Mouse (Mus musculus): ENCODE measurements around the gene Timp4.
"Not testable (repeated sequence)": the region's sequence is repeated elsewhere in the genome, so short reads cannot be mapped to it uniquely, and the experiment has no call there.

Gene Timp4

GRCm38 (mm10) chr6:115255171-115255570 is 3.2 kb upstream of the Timp4 start:
- in situ Hi-C loops (cut with MboI, MseI), result no loop called here

GRCm38 (mm10) chr6:115251531-115251985 is 447 bp downstream of the Timp4 start:
- in situ Hi-C loops (cut with MboI, MseI), result no loop called here

GRCm38 (mm10) chr6:115245500-115246058 is 6.4 kb downstream of the Timp4 start:
- in situ Hi-C loops (cut with MboI, MseI), result no loop called here

GRCm38 (mm10) chr6:115244222-115244621 is 7.8 kb downstream of the Timp4 start:
- in situ Hi-C loops (cut with MboI, MseI), result no loop called here

- in situ Hi-C loops (cut with MboI, MseI), result no loop called here
These were observed 10.1 kb downstream of the Timp4 start for GRCm38 (mm10) chr6:115241939-115242338.

GRCm38 (mm10) chr6:115241131-115241699 is 10.8 kb downstream of the Timp4 start:
- in situ Hi-C loops (cut with MboI, MseI), result no loop called here

GRCm38 (mm10) chr6:115240431-115240830 is 11.6 kb downstream of the Timp4 start:
- in situ Hi-C loops (cut with MboI, MseI), result not testable (repeated sequence)

GRCm38 (mm10) chr6:115239335-115239734 is 12.7 kb downstream of the Timp4 start:
- in situ Hi-C loops (cut with MboI, MseI), result loop anchor here (5.0 kb wide), 1 partner anchor 298 kb away; no protein-coding TSS in a partner anchor

GRCm38 (mm10) chr6:115238031-115239027 is 13.7 kb downstream of the Timp4 start:
- in situ Hi-C loops (cut with MboI, MseI), result loop anchor here (5.0 kb wide), 1 partner anchor 299 kb away; no protein-coding TSS in a partner anchor

- in situ Hi-C loops (cut with MboI, MseI), result no loop called here
These were observed 19.4 kb downstream of the Timp4 start for GRCm38 (mm10) chr6:115232562-115232961.

GRCm38 (mm10) chr6:115231836-115232235 is 20.2 kb downstream of the Timp4 start:
- in situ Hi-C loops (cut with MboI, MseI), result no loop called here

GRCm38 (mm10) chr6:115230557-115230956 is 21.4 kb downstream of the Timp4 start:
- in situ Hi-C loops (cut with MboI, MseI), result no loop called here

- in situ Hi-C loops (cut with MboI, MseI), result loop anchor here (5.0 kb wide), 1 partner anchor 40 kb away; no protein-coding TSS in a partner anchor
These were observed 24.5 kb downstream of the Timp4 start for GRCm38 (mm10) chr6:115227529-115227928.

- in situ Hi-C loops (cut with MboI, MseI), result loop anchor here (5.0 kb wide), 1 partner anchor 40 kb away; no protein-coding TSS in a partner anchor
These were observed 25.0 kb downstream of the Timp4 start, which contains the start of gene Gm17482 for GRCm38 (mm10) chr6:115227043-115227442. Gene Gm17482, plus strand, starts transcription at chr6:115227343.

GRCm38 (mm10) chr6:115225519-115225918 is 26.5 kb downstream of the Timp4 start:
- in situ Hi-C loops (cut with MboI, MseI), result loop anchor here (5.0 kb wide), 1 partner anchor 42 kb away; no protein-coding TSS in a partner anchor

GRCm38 (mm10) chr6:115221215-115221641 is 30.8 kb downstream of the Timp4 start:
- in situ Hi-C loops (cut with MboI, MseI), result no loop called here

- in situ Hi-C loops (cut with MboI, MseI), result no loop called here
These were observed 38.9 kb downstream of the Timp4 start for GRCm38 (mm10) chr6:115213129-115213528.

GRCm38 (mm10) chr6:115212132-115212903 is 39.7 kb downstream of the Timp4 start:
- in situ Hi-C loops (cut with MboI, MseI), result no loop called here

- in situ Hi-C loops (cut with MboI, MseI), result no loop called here
These were observed 41.2 kb downstream of the Timp4 start for GRCm38 (mm10) chr6:115210820-115211219.

GRCm38 (mm10) chr6:115210187-115210586 is 41.8 kb downstream of the Timp4 start:
- in situ Hi-C loops (cut with MboI, MseI), result no loop called here

GRCm38 (mm10) chr6:115203029-115203428 is 49.0 kb downstream of the Timp4 start:
- in situ Hi-C loops (cut with MboI, MseI), result no loop called here

All from regulatory T cell (primary cell).